Mouse (Mus musculus) brain, embryonic 14.5 days (tissue): ENCODE data around the gene Tjp1.

Experiments used
- CTCF ChIP-seq: fragments of 200-500 bp; IDR thresholded peaks from 2 replicates; pipeline ENCODE4 v1.5.1; 2012; ENCODE audit warnings: inconsistent platforms, mild to moderate bottlenecking, moderate library complexity, borderline replicate concordance; ENCODE audit not compliant: insufficient read depth, insufficient read length; ENCODE audit errors: extremely low read depth
- POLR2A ChIP-seq: fragments of 200-500 bp; IDR thresholded peaks from 2 replicates; pipeline ENCODE4 v1.6.1; 2012; ENCODE audit warnings: mild to moderate bottlenecking, inconsistent platforms, borderline replicate concordance; ENCODE audit not compliant: poor library complexity, insufficient read depth, insufficient read length, severe bottlenecking; ENCODE audit errors: extremely low read depth

DNA sequence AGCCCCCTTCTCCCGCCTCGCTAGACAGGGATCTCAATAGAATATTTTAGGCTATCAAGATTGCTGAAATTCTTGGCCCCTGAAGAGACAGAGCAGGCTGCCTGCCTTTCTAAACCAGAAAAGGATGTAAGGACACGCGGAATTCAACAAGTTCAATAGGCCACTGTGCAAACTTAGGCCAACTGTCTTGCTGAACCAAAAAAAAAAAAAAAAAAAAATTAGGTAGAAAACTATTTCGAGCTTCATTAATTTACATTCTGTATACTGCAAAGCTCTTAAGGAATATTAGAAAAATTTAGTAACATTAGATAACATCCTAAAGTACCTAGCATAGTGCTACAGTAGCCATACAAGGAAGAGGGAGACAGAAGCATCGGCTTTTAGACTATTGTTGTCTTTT, 155.8 kb downstream of the Tjp1 start:
- TF ChIP-seq CTCF (no peak), POLR2A (no peak)
